Mouse (Mus musculus) heart, postnatal 25 days (tissue): Measurements from ENCODE around the gene Slc1a5. TPM values are rescaled to one million over a fixed set of nuclear protein-coding genes. Genes with fewer than 3 reads are reported as not detected.

Source experiments
- DNase-seq: peaks from one replicate; pipeline ENCODE4 v3.0.0; 2022; ENCODE audit warnings: low spot score
- intact Hi-C: fragments of 180-260 bp; cut with DNase I; formaldehyde crosslinking; loops from one replicate; pipeline ENCODE4 v1.15.1; 2025
- total RNA-seq, 2 experiments: library from RNA; stranded (reverse); gene quantifications; 2 replicates each; pipeline ENCODE4 v1.2.3; 2021

Gene Slc1a5
- total RNA-seq, 2 experiments from 2014 or later = 18.5 to 22.8 TPM

GRCm38 (mm10) chr7:16781555-16781815 is 345 bp downstream of the Slc1a5 start:
- intact Hi-C loops = loop anchor here (2.0 kb wide), 1 partner anchor 35 kb away; no protein-coding TSS in a partner anchor
- DNase-seq = no peak

GRCm38 (mm10) chr7:16781816-16782554 is 845 bp downstream of the Slc1a5 start:
- no peak for DNase-seq
- intact Hi-C loops = loop anchor here (2.0 kb wide), 2 partner anchors 21 to 35 kb away; no protein-coding TSS in a partner anchor

GRCm38 (mm10) chr7:16782555-16783125 is 1.5 kb downstream of the Slc1a5 start:
- DNase-seq = no peak
- intact Hi-C loops = loop anchor here (2.0 kb wide), 1 partner anchor 22 kb away; no protein-coding TSS in a partner anchor

- no peak for DNase-seq
- intact Hi-C loops = loop anchor here (2.0 kb wide), 1 partner anchor 22 kb away; no protein-coding TSS in a partner anchor
Measured at GRCm38 (mm10) chr7:16783224-16783688, 2.1 kb downstream of the Slc1a5 start.

- peak; percentile 31 for DNase-seq
- intact Hi-C loops = loop anchor here (2.0 kb wide), 1 partner anchor 23 kb away; no protein-coding TSS in a partner anchor
Measured at GRCm38 (mm10) chr7:16783758-16784415, 2.7 kb downstream of the Slc1a5 start.

GRCm38 (mm10) chr7:16784498-16784976 is 3.4 kb downstream of the Slc1a5 start:
- intact Hi-C loops = no loop called here
- no peak for DNase-seq

GRCm38 (mm10) chr7:16785541-16786083 is 4.5 kb downstream of the Slc1a5 start:
- intact Hi-C loops = no loop called here
- no peak for DNase-seq

- intact Hi-C loops = no loop called here
- no peak for DNase-seq
Measured at GRCm38 (mm10) chr7:16792316-16792715, 11.2 kb downstream of the Slc1a5 start.

- intact Hi-C loops = no loop called here
Measured at GRCm38 (mm10) chr7:16793010-16793725, 12.0 kb downstream of the Slc1a5 start.

GRCm38 (mm10) chr7:16794886-16795285 is 13.7 kb downstream of the Slc1a5 start:
- no peak for DNase-seq
- intact Hi-C loops = no loop called here

More at GRCm38 (mm10) chr7:16793010-16793725, 12.0 kb downstream of the Slc1a5 start:
- DNase-seq = no peak

- no peak for DNase-seq
- intact Hi-C loops = loop anchor here (5.0 kb wide), 1 partner anchor 177 kb away; no protein-coding TSS in a partner anchor
Measured at GRCm38 (mm10) chr7:16804409-16805028, 23.4 kb downstream of the Slc1a5 start.

GRCm38 (mm10) chr7:16807936-16808335 is 26.8 kb downstream of the Slc1a5 start:
- intact Hi-C loops = loop anchor here (2.0 to 5.0 kb wide), 2 partner anchors 61 to 181 kb away; no protein-coding TSS in a partner anchor
- DNase-seq = no peak

- no peak for DNase-seq
- intact Hi-C loops = loop anchor here (2.0 to 5.0 kb wide), 2 partner anchors 62 to 181 kb away; no protein-coding TSS in a partner anchor
Measured at GRCm38 (mm10) chr7:16808647-16809046, 27.5 kb downstream of the Slc1a5 start.

- no peak for DNase-seq
- intact Hi-C loops = loop anchor here (2.0 to 5.0 kb wide), 3 partner anchors 63 to 182 kb away; no protein-coding TSS in a partner anchor
Measured at GRCm38 (mm10) chr7:16809739-16810138, 28.6 kb downstream of the Slc1a5 start.

GRCm38 (mm10) chr7:16810399-16810919 is 29.3 kb downstream of the Slc1a5 start:
- intact Hi-C loops = loop anchor here (2.0 kb wide), 1 partner anchor 82 kb away; no protein-coding TSS in a partner anchor
- DNase-seq = no peak

GRCm38 (mm10) chr7:16810920-16811648 is 29.9 kb downstream of the Slc1a5 start:
- intact Hi-C loops = loop anchor here (2.0 kb wide), 1 partner anchor 82 kb away; no protein-coding TSS in a partner anchor
- no peak for DNase-seq

GRCm38 (mm10) chr7:16811649-16812070 is 30.5 kb downstream of the Slc1a5 start:
- no peak for DNase-seq

GRCm38 (mm10) chr7:16812505-16812904 is 31.4 kb downstream of the Slc1a5 start:
- no peak for DNase-seq
- intact Hi-C loops = no loop called here

More at GRCm38 (mm10) chr7:16811649-16812070, 30.5 kb downstream of the Slc1a5 start:
- intact Hi-C loops = loop anchor here (2.0 kb wide), 1 partner anchor 81 kb away; no protein-coding TSS in a partner anchor
